Mouse (Mus musculus) stomach, postnatal 0 days (tissue): ENCODE results near the gene Tsfm. TPM values are rescaled to one million over a fixed set of nuclear protein-coding genes. Genes with fewer than 3 reads are reported as not detected.
A peak's percentile ranks its signal among the peaks of the same experiment; 100 is the strongest.

Source experiments
- ATAC-seq: fragments of 200-750 bp; cut with Nextera tagmentation; 2 replicates; pipeline ENCODE4 v1.8.0; 2017; ENCODE audit not compliant: low FRiP score, low TSS enrichment
- DNase-seq: peaks from one replicate; pipeline ENCODE4 v3.0.0-alpha.2; 2016; ENCODE audit warnings: low spot score
- H3K27ac ChIP-seq: fragments of 300-500 bp; sonication (generic); replicated peaks from 2 replicates; pipeline ENCODE4 v1.5.1; 2014; ENCODE audit warnings: mild to moderate bottlenecking, control low read depth
- H3K27me3 ChIP-seq: fragments of 300-500 bp; sonication (generic); 2 replicates; pipeline ENCODE4 v1.6.1; 2014; ENCODE audit warnings: low read length; ENCODE audit not compliant: control insufficient read depth, insufficient read depth
- H3K36me3 ChIP-seq: fragments of 300-500 bp; sonication (generic); 2 replicates; pipeline ENCODE4 v1.6.1; 2014; ENCODE audit warnings: low read length, mixed read lengths; ENCODE audit not compliant: control insufficient read depth, insufficient read depth
- H3K4me1 ChIP-seq: fragments of 300-500 bp; sonication (generic); replicated peaks from 2 replicates; pipeline ENCODE4 v1.6.1; 2014; ENCODE audit warnings: antibody characterized with exemption; ENCODE audit not compliant: control insufficient read depth, insufficient read depth
- H3K4me2 ChIP-seq: fragments of 300-500 bp; sonication (generic); replicated peaks from 2 replicates; pipeline ENCODE4 v1.6.1; 2014; ENCODE audit warnings: low read depth, mild to moderate bottlenecking, control low read depth, moderate library complexity
- H3K4me3 ChIP-seq: fragments of 300-500 bp; sonication (generic); 2 replicates; pipeline ENCODE4 v1.5.1; 2014; ENCODE audit warnings: low read depth, low read length, control low read depth
- H3K9ac ChIP-seq: fragments of 300-500 bp; sonication (generic); 2 replicates; pipeline ENCODE4 v1.6.1; 2014; ENCODE audit warnings: mild to moderate bottlenecking, low read length, control low read depth, mixed read lengths
- H3K9me3 ChIP-seq: fragments of 300-500 bp; sonication (generic); 2 replicates; pipeline ENCODE4 v1.6.1; 2016; ENCODE audit warnings: low read length; ENCODE audit not compliant: control insufficient read depth
- CTCF ChIP-seq: IDR thresholded peaks from 2 replicates; pipeline ENCODE4 v1.5.1; 2016; ENCODE audit warnings: antibody characterized with exemption, low read depth, mild to moderate bottlenecking, moderate library complexity
- EP300 ChIP-seq: optimal IDR thresholded peaks from 2 replicates; pipeline ENCODE3; 2016; ENCODE audit warnings: antibody characterized with exemption
- WGBS: fragments of 180-500 bp; shearing (Covaris S2); extraction: QIAGEN DNeasy Blood & Tissue Kit; methylation state at CpG from one replicate; pipeline ENCODE4 v1.1.7; 2014; 5-methylcytosine and 5-hydroxymethylcytosine counted together
- polyA plus RNA-seq: library from polyadenylated mRNA; unstranded; fragments of >200 nt; fragmentation: Nextera tagmentation; extraction: Ambion mirVana; gene quantifications from 2 replicates; pipeline ENCODE4 v1.2.1, GENCODE M21; 2015

Gene Tsfm
- 58.9 and 61.3 TPM in 2 replicates for polyA plus RNA-seq

GRCm38 (mm10) chr10:127030336-127031296 lies at the start of gene Tsfm:
Tsfm (minus strand) TSS chr10:127030840.
- H3K9ac ChIP-seq: peak within 1 kb of the TSS; percentile 81
- H3K4me2 ChIP-seq: peak within 1 kb of the TSS; percentile 77
- peaks cover 6% of the 10 kb centered on the region; the same call in 1 of the 2 replicates for H3K36me3 ChIP-seq
- no peaks in the 10 kb centered on the region for H3K4me1 ChIP-seq
- WGBS: 6% methylated on average over 55 of the region's 56 CpGs
- no peaks in the 10 kb centered on the region for H3K9me3 ChIP-seq
- H3K4me3 ChIP-seq: peak within 1 kb of the TSS; percentile 85
- H3K27ac ChIP-seq: peak within 1 kb of the TSS; percentile 73
- ATAC-seq (peak; percentile 85), DNase-seq (peak; percentile 92)
- no peaks in the 10 kb centered on the region for H3K27me3 ChIP-seq
- TF ChIP-seq EP300 (no peak), CTCF (peak; percentile 97)

- H3K36me3 ChIP-seq: no peaks in the 10 kb centered on the region
- ATAC-seq: 0 out of 2 replicates have a peak, but pooled peaks have one; percentile 5
- H3K27me3 ChIP-seq: peaks cover 5% of the 10 kb centered on the region
- peak overlapping the region; percentile 70 for H3K4me2 ChIP-seq
- WGBS: 3% methylated on average over 54 of the region's 70 CpGs
- H3K27ac ChIP-seq: no peak overlapping the region
- no peak for DNase-seq
- H3K9me3 ChIP-seq: no peaks in the 10 kb centered on the region
- no peaks in the 10 kb centered on the region; the same call in 1 of the 2 replicates for H3K4me1 ChIP-seq
- peak overlapping the region; percentile 49 for H3K4me3 ChIP-seq
- no peak for TF ChIP-seq EP300
- peak; percentile 56 for TF ChIP-seq CTCF
- peak overlapping the region; percentile 38 for H3K9ac ChIP-seq
Observed at GRCm38 (mm10) chr10:127079665-127080391, 49.2 kb upstream of the Tsfm start.

GRCm38 (mm10) chr10:127078677-127079575 lies 48.3 kb upstream of the Tsfm start:
- peak overlapping the region; percentile 38 for H3K9ac ChIP-seq
- H3K27me3 ChIP-seq: peaks cover 5% of the 10 kb centered on the region
- no peak for ATAC-seq

GRCm38 (mm10) chr10:127078001-127078676 lies 47.5 kb upstream of the Tsfm start:
- no peak overlapping the region; the same call in 1 of the 2 replicates for H3K4me3 ChIP-seq
- no peak overlapping the region for H3K27ac ChIP-seq
- H3K4me2 ChIP-seq: peak overlapping the region; percentile 70
- 3% methylated on average over 12 of the region's 12 CpGs for WGBS
- TF ChIP-seq EP300 (no peak), CTCF (no peak)
- DNase-seq: no peak
- no peak overlapping the region for H3K9ac ChIP-seq
- no peaks in the 10 kb centered on the region for H3K9me3 ChIP-seq
- H3K4me1 ChIP-seq: no peaks in the 10 kb centered on the region; the same call in 1 of the 2 replicates
- H3K36me3 ChIP-seq: no peaks in the 10 kb centered on the region
- peaks cover 5% of the 10 kb centered on the region for H3K27me3 ChIP-seq
- ATAC-seq: no peak

More at GRCm38 (mm10) chr10:127078677-127079575, 48.3 kb upstream of the Tsfm start:
- no peaks in the 10 kb centered on the region; the same call in 1 of the 2 replicates for H3K4me1 ChIP-seq
- WGBS: 2% methylated on average over 19 of the region's 49 CpGs
- peak overlapping the region; percentile 49 for H3K4me3 ChIP-seq
- no peaks in the 10 kb centered on the region for H3K36me3 ChIP-seq
- DNase-seq: no peak
- peak overlapping the region; percentile 70 for H3K4me2 ChIP-seq
- no peaks in the 10 kb centered on the region for H3K9me3 ChIP-seq
- H3K27ac ChIP-seq: no peak overlapping the region
- TF ChIP-seq EP300: no peak
- no peak for TF ChIP-seq CTCF
